Mouse (Mus musculus) gonadal fat pad, adult 2 months (tissue): Measurements from ENCODE around the gene Bicdl1. TPM values are rescaled to one million over a fixed set of nuclear protein-coding genes. Genes with fewer than 3 reads are reported as not detected.

Experiments used
- DNase-seq: peaks from one replicate; pipeline ENCODE4 v3.0.0-alpha.2; 2012; ENCODE audit warnings: low read depth
- polyA plus RNA-seq: library from polyadenylated mRNA; depleted of rRNA; stranded (reverse); fragments of >200 nt; gene quantifications from 2 replicates; pipeline ENCODE4 v1.2.3, GENCODE M21; 2012

The Bicdl1 gene
- polyA plus RNA-seq, 1 experiment = 56.8 TPM

DNA sequence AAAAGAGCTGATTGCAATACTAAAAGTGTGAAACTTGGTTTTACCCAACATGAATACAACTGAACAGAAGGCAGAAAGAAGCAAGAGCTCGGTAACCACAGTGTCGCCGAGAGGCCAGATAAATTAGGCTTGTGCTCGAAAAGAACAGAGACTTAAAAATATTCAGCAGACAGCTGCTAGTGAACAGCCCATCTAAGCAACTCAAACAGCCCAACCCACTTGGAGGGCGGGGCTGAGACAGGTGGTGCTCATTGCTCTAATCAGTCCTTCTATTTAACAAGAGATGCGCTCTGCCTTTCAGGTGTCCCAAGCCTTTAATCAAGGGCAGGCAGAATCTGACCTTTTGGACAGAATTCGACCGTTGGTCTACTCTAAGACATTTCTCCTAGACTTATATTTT lies 4.8 kb downstream of the Bicdl1 start:
- no peak for DNase-seq

DNA sequence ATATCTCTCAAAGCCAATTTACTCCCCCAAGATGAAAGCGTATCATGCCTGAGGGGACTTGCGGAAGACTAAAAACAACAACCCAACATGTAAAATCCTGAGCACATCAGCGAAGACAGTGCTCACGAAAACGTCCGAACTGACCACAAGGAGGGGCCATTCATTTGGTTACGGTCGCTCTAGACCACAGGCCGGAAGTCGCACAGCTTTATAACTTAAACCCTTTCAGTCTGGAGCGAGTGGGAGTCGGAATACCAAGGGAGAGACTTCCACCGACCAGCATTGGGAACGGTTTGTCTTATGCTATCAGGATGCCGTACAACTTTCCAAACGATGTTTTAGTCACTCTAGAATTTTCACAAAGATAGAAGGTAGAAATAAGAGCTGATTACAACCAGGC lies 5.4 kb downstream of the Bicdl1 start:
- DNase-seq = no peak

DNA sequence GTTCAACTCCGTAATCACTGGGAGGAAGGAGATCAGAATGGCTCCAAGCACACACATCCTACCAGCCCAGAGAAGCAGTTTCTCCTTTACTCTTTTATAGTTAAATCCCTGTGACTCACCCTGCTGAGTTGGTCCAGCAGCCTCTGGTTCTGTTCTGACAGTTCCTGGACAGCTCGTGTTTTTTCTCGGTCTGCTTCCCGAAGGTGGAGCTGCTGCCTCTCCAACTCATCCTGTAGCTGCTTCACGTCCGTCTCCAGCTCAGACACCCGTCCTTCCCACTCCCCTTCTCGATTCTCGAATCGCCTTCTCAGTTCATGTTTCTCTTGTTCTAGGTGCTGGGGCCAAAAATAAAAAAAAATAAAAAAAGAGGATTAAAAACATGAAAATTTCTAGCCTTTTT lies 7.0 kb downstream of the Bicdl1 start:
- DNase-seq = no peak

DNA sequence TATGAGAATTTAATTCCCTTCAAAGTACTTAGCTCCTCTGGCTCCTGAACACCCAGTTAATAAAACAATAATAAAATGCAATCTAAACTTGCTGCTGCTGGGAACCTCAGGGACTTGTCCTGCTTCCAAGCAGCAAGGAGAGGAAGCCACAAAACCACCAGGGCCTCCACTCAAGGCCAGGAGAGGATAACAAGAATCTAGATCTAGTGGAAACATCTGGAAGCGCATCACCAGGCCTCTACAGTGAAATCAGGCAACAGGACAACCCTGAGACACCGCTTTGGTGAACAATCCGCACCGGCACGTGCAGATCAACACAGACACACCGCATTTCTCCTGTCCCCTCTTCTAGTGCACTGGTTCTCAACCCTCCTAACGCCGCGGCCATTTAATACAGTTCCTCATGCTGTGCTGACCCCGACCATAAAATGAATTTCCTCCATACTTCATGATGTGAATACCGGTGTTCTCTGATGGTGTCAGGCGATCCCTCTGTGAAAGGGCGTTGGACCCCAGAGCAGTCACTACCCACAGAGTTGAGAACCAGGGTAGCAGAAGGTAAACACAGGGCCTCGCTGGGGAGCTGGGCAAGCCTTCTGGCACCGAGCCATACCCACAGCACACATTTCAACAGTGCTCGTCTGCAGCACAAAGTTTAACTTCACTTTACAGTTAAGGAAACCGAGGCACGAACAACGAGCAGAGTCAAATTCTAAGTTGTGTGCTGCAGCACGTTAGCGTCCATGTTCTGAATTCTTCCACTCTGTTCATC lies 9.0 kb downstream of the Bicdl1 start:
- DNase-seq = no peak

GRCm38 (mm10) chr5:115720761-115721160 lies 10.7 kb downstream of the Bicdl1 start:
- DNase-seq = no peak

- no peak for DNase-seq
Observed at GRCm38 (mm10) chr5:115717693-115718092, 13.7 kb downstream of the Bicdl1 start.

GRCm38 (mm10) chr5:115717106-115717505 lies 14.3 kb downstream of the Bicdl1 start:
- no peak for DNase-seq

DNA sequence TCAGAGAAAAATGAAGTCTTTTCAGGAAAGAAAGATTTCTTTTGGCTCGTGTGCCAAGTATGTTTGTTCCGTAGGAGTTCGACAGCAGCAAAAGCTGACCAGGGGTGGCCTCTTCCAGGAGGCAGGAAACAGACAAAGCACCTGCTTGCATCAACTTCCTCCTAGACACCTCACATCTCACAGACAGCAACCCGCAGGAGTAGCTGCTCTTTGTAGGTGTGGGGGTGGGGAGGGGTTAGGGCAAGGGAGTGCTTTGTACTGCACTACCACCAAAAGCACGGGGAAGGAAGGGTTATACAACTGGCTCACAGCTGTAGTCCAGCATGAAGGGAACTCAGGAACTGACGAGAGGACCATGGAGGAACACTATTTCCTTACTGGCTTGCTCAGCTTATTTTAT lies 15.0 kb downstream of the Bicdl1 start:
- DNase-seq = no peak

- DNase-seq = no peak
Observed at GRCm38 (mm10) chr5:115714761-115715160, 16.7 kb downstream of the Bicdl1 start.

GRCm38 (mm10) chr5:115712487-115712886 lies 18.9 kb downstream of the Bicdl1 start:
- DNase-seq = no peak

DNA sequence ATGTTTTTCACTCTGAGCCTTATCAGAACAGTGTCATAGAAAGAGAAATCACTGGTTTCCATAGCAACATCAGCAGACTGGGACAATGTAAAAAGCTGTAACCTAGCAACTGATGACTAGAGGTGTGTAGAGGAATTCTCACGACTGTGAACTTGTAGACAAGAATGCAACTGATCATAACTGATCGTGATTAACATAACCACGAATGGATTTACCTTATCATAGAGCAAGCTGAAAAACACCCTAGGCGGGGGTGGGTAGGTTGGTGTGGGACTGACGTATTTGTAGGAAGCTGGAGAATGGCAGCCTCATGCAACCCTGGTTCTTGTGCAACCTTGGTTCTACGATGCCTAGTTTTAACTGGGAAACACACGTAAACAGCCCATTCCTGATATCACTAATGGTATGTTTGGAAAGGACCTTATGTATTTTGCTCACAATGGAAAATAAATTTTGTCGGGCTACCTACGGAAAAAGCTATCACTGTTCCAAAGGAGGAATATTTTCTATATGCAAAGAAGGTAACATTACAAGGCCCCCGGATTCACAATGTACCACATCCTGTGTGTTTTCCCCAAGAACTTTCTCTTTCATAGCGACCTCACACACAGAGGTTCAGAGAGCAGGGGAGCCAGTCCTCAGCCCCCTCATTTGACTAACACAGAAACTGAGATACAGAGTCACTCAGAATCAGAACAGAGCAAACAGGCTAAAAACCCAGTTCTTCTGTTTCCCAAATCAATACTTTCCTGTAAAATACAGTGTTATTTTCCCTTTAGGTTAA lies 19.6 kb downstream of the Bicdl1 start:
- DNase-seq = no peak

GRCm38 (mm10) chr5:115710171-115710570 lies 21.2 kb downstream of the Bicdl1 start:
- no peak for DNase-seq

GRCm38 (mm10) chr5:115708930-115709329 lies 22.5 kb downstream of the Bicdl1 start:
- DNase-seq = no peak

DNA sequence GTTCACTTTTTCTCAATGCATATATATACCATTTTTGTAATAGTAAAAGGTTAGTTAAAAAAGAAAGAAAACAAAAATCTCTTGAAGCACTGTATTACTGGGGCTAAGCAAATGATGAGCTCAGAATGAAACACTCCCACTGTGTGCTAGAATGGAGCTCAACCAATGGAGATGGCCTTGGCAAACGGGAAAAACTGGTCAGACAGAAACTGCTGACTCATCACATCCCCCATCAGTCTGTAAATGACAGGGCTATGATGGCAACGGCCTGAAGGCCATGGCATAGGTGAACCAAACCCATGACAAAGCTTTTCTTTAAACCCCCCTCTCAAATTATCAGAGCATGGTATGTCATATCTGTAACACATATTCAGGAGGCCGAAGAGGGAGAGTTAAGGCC lies 29.4 kb downstream of the Bicdl1 start:
- no peak for DNase-seq

GRCm38 (mm10) chr5:115701215-115701614 lies 30.2 kb downstream of the Bicdl1 start:
- DNase-seq = no peak

GRCm38 (mm10) chr5:115696811-115697210 lies 34.6 kb downstream of the Bicdl1 start:
- DNase-seq = no peak

DNA sequence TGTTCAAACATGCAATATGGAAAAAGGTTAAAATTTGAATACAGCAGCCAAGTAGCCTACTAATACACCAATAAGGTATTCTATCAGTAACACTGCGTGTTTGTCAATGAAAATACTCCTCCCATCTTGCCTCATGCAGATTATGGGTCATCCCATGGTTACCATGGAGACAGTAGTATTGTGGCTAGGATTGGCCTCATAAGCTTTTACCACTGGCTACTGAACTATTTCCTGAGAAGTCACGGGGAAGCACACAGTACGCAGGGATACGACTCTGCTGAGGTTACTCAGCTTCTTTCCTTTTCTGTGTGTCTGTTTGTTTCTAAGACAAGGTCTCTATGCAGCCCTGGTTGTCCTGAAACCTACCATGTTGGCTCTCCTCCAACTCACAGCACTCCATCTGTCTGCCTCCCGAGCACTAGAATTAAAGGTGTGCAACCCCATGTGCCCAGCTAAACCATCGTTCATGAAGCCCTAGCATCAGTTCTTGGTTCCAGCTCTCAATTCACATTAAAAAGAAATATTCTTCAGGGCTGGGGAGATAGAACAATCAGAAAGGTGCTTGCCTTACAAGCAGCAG lies 36.1 kb downstream of the Bicdl1 start:
- DNase-seq = no peak

DNA sequence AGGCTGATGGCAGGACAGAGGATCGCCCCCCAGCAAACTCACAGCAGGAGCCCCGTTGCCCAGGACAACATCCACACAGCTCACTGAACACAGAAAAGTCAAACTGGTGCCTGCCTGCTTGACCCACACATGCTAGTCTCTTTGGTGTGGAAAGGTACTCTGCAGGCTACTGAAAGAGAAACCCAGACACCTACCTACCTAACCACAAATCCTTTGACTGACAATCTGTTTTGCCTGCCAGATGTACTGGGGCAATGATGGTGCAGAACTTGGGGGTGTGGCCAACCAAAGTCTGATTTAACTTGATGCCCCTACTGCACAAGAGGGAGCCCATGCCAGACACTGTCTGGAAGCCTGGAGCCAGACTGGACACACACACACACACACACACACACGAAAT lies 38.1 kb downstream of the Bicdl1 start:
- no peak for DNase-seq

DNA sequence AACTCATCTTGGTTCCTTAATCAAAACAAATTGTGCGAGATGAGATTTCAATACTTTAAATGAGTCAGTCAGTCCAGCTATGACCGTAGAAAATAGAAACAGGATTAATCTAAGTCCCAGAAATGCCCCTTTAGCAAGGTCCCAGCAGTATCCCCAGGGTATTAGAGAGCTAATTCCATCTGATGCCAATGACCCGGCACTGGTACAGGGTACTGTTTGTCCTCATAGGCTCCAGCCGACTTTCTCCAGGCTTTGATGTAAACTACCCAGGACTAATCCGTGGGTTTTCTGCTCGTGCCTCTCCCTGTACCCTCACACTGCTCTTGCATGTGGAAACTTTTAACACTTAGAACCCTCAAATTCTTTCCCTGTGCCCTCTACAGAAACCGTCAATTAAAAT lies 44.7 kb downstream of the Bicdl1 start:
- DNase-seq = no peak

- DNase-seq = no peak
Observed at GRCm38 (mm10) chr5:115685126-115685525, 46.3 kb downstream of the Bicdl1 start.

DNA sequence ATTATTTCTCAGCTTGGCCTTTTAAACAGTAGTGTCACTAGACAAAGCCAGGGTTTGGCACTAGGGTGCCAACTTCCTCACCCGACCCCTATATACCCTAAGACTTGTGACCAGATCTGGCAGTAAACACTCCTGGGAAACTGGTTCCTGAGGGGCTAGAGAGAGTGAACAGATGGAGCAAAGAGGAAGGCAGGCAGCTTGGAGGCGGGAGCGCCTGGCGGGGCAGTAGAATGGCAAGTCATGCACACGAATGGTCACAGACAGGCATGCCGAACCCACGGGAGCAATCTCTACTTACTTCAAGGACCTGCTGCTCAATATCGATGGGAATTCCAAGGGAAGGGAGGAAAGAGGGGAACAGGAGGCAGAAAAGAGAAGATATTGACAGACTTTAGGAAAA lies 59.6 kb downstream of the Bicdl1 start:
- no peak for DNase-seq

DNA sequence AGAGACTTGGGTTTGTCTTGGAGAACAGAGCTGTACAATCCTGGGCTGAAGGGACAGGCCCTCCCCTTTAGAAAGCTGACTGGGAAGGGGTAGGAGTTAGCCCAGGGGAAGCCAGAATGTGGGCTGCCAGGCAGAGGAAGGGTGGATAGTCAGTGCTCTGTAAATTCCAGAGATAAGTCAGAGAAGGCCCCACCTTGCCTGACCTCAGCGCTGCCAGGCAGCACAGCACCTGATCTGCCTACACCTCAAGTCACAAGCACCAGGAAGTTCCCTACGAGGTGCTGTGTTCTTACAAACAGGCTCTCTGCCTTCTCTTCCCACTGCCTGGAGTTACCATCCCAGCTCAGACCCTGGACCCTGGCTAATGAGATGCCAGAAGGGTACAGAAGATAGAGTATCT lies 61.0 kb downstream of the Bicdl1 start:
- no peak for DNase-seq

DNA sequence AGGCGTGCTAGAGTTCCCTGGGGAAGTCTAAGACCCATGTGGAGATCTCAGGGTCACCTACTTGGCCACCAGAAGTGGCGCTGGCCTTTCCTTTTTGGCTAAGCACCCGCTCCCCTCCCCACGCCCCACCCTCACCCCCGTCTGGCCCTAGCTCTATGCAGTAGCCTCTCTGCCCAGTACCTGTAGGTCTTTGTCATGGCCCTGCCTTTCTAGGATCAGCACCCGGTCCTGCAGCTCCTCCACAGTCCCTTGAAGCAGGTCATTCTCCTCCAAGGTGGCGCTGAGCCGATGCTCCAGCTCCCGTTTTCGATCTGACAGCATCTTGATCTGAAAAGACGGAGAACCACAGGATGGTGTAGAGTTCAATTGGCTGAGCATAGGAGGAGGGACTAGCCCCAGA lies 61.4 kb downstream of the Bicdl1 start:
- DNase-seq = no peak
